Mouse (Mus musculus): ENCODE data around the gene Cxcl2.

DNA sequence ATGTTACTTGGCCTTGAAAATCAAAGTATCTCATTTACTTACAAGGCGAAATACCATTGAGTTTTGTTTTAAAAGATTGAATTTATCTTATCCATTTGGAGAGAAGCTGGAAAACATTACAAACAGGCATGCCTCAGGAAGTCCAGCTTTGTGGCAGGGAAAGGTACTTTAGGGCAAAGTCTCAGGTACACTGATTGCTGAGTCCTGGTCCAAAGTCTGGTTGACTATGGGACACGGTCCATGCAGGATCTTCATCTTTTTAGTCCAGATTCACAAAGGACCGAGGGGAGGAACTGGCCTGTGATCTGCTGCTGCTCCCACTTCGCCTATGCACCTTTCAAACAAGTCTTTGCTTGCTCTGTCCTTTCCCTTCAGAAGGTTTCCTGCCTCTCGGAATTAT is 4.4 kb upstream of the Cxcl2 start:
- TF ChIP-seq CTCF (IDR thresholded peaks at IDR 0.05; ENCODE audit: control insufficient read depth, insufficient read depth, insufficient read length) = no peak
- TF ChIP-seq FOSL1 (IDR thresholded peaks at IDR 0.05; ENCODE audit: insufficient read depth, low read length, poor library complexity, severe bottlenecking) = no peak
- TF ChIP-seq MAX (IDR thresholded peaks at IDR 0.05) = no peak
- no peak for TF ChIP-seq CEBPB (IDR thresholded peaks at IDR 0.05; ENCODE audit: low read depth)
- TF ChIP-seq USF1 (IDR thresholded peaks at IDR 0.05; ENCODE audit: low read depth) = no peak
- no peak for TF ChIP-seq MYOD1 (IDR thresholded peaks at IDR 0.05; ENCODE audit: control insufficient read depth, insufficient read length, low read depth)
